Mouse (Mus musculus) telencephalon, adult 2 months (tissue): ENCODE data around the gene Olfr389.

Source experiments
- DNase-seq: peaks from one replicate; pipeline ENCODE4 v3.0.0-alpha.2; 2011; ENCODE audit warnings: low read depth, low spot score

Olfr389 gene

DNA sequence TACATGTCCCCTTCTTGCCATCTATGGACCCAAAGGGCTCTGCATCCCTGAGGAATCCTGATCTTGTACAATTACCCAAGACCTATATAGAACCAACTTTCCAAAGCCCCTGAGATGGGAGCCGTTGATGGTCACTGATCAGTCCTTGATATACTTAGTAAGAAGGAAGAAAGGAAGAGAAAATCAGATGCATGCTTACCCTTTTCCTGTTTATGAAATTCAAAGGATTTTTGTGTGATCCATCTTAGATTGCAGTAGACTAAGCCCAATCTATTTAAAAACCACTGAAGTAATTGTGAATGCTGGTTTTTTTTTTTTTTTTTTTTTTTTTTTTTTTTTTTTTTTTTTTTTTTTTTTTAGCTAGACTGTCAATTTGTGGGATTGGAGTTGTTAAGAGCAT, at the start of gene Olfr389:
Gene Olfr389, minus strand, starts transcription at position 101 of the 400 bp plus-strand sequence.
- no peak for DNase-seq

DNA sequence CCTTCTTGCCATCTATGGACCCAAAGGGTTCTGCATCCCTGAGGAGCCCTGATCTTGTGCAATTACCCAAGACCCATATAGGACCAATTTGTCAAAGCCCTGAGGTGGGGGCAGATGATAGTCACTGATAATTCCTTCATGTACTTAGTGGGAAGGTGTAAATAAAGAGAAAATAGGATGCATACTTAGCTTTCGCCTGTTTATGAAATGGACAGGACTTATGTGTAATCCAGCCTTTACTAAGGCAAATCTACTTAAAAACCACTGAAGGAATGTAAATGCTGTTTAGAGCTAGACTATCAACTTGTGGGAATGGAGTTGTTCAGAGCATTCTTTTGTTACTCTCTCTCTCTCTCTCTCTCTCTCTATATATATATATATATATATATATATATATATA, 36.4 kb upstream of the Olfr389 start, which contains the start of gene Olfr392:
Gene Olfr392, minus strand, starts transcription at position 101 of the 400 bp plus-strand sequence.
- DNase-seq, result no peak

GRCm38 (mm10) chr11:73802952-73803351, 22.4 kb upstream of the Olfr389 start, which contains the start of gene Olfr391-ps:
Gene Olfr391-ps (minus strand): TSS chr11:73803052.
- DNase-seq, result no peak

DNA sequence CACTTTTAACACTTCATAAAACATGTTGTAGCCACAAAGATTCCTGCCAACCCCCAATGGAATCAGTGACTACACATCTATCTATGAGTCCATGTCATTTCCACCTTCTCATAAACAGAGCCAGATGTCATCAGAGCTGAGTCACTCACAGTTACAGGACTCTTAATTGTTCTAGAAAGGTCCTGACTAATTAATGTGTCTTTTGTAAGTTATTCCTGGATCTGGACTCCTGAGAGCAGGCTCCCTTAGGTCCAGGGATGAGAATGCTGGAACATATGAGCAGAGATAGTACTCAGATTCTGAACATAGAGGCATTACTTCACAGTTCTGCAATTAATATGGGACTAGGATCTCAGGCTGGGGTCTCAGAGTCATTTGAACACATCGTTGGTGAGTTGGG, 2.2 kb upstream of the Olfr389 start, which contains the start of gene Olfr390:
Gene Olfr390, plus strand, starts transcription at position 301 of the 400 bp plus-strand sequence.
- no peak for DNase-seq

- DNase-seq, result no peak
Measured at GRCm38 (mm10) chr11:73759115-73759514, 21.4 kb downstream of the Olfr389 start.
